ENCODE assay signal across 8 mouse cellular contexts in the genomic region with DNA sequence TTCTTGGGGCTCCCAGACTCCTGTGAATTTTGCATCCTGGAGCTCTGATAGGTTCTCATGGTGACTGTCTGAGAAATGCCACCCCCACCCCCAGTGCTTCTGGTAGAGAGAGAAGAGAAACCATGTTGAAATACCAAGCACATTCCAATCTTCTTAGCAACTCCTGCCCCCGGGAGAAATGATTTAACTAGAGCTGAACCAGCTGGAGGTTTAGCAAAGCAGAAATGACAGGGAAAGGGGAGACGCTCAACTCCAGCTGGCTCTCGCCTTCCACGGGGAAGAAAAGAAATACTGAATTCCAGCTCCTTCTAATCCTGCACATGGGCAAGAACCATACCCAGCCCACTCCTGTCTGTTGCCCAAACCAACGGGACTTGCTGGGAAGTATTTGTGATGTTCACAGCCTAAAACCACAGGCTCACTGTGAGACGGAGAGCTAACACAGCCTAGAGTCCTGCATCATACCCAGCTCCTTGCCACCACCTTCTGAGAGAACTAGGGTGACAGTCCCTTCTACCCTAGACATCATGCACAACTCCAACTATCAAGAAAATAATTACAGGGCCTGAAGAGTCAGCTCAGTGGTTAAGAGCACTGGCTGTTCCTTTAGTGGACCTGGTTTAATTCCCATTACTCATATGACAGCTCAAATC. TPM values are rescaled to one million over a fixed set of nuclear protein-coding genes. Genes with fewer than 3 reads are reported as not detected.
DNase-seq lines count a peak whose midpoint lies in the region; ATAC-seq lines count a peak whose summit lies in the region.

No protein-coding gene starts in this region.

- ATAC-seq in heart, embryonic 11.5 days (replicated peaks; ENCODE audit: insufficient number of reproducible peaks, low FRiP score, low TSS enrichment) = 0 out of 2 replicates have a peak, but pooled peaks have one; percentile 23
- no peak for ATAC-seq in granulocyte monocyte progenitor cell, adult 5-6 weeks (replicated peaks; ENCODE audit: poor library complexity, severe bottlenecking)

- no peaks in the 10 kb centered on the region for H3K27me3 ChIP-seq in heart, embryonic 11.5 days (ENCODE audit: control insufficient read depth, insufficient read depth, low read length)

- H3K9me3 ChIP-seq in heart, embryonic 11.5 days (replicated peaks; ENCODE audit: control insufficient read depth, low read length) = peaks cover 2% of the 10 kb centered on the region; the same call in 1 of the 2 replicates

- WGBS in heart, embryonic 11.5 days (ENCODE audit: insufficient replicate concordance) = 25% methylated on average over 6 of the region's 6 CpGs

- H3K9ac ChIP-seq in heart, embryonic 11.5 days (ENCODE audit: low read depth, low read length) = peak overlapping the region; percentile 60

- DNase-seq in Muller cell, postnatal 12 days (ENCODE audit: inconsistent ontology term) = peak; percentile 98
- DNase-seq in embryo, embryonic 10 days (ENCODE audit: low spot score) = peak; percentile 65
- peak; percentile 67 for DNase-seq in kidney, postnatal 10 days
- DNase-seq in lung, adult 18-20 months = peak; percentile 31 to 63
- DNase-seq in right cerebral cortex, adult 2 months (ENCODE audit: low spot score in 2 of 2) = peak; percentile 53 to 61
- no peak for DNase-seq in cerebellum, postnatal 4 days (ENCODE audit: low spot score in 2 of 2)

- peak overlapping the region; percentile 45 for H3K4me2 ChIP-seq in heart, embryonic 11.5 days

- H3K27ac ChIP-seq in heart, embryonic 11.5 days (ENCODE audit: low read depth, low read length) = peak overlapping the region; percentile 92

- H3K4me3 ChIP-seq in heart, embryonic 11.5 days (ENCODE audit: low read depth, low read length) = peak overlapping the region; percentile 17; the same call in 1 of the 2 replicates

- H3K36me3 ChIP-seq in heart, embryonic 11.5 days (ENCODE audit: control insufficient read depth, insufficient read depth, low read length) = no peaks in the 10 kb centered on the region

- H3K4me1 ChIP-seq in heart, embryonic 11.5 days (ENCODE audit: control insufficient read depth, insufficient read depth, low read length) = peaks cover 45% of the 10 kb centered on the region

RNA-seq across cellular contexts. Expression of a gene that starts 15.7 kb away (rescaled TPM):
- 23.2 and 35.5 TPM in 2 replicates for polyA plus RNA-seq in heart, embryonic 11.5 days (2014; fragmentation: Nextera tagmentation; extraction: Ambion mirVana)
- not detected in 2 replicates for total RNA-seq in granulocyte monocyte progenitor cell, adult 5-6 weeks (2014; fragmentation: Nextera tagmentation)
- not detected in 2 replicates for total RNA-seq in granulocyte monocyte progenitor cell, adult 5-6 weeks (2017)

Comparison
In these comparisons a context has a peak if more than half of its experiments do, and no peak if none do; other contexts are left out.
1. DNase-seq: peak in Muller cell, postnatal 12 days (single experiment), embryo, embryonic 10 days (single experiment), kidney, postnatal 10 days (single experiment), lung, adult 18-20 months (2 of 2) and right cerebral cortex, adult 2 months (2 of 2); none in cerebellum, postnatal 4 days (0 of 2).